Mouse (Mus musculus) myocyte (in vitro differentiated cells): ENCODE results near the gene Ly75. TPM values are rescaled to one million over a fixed set of nuclear protein-coding genes. Genes with fewer than 3 reads are reported as not detected.

ENCODE experiments used
- H3K27me3 ChIP-seq: one replicate; pipeline ENCODE4 v1.6.1; 2011; ENCODE audit not compliant: control insufficient read depth, insufficient read depth, insufficient read length
- H3K36me3 ChIP-seq: one replicate; pipeline ENCODE4 v1.6.1; 2011; ENCODE audit not compliant: control insufficient read depth, insufficient read depth
- H3K4me2 ChIP-seq: one replicate; pipeline ENCODE4 v1.6.1; 2011; ENCODE audit warnings: low read depth, control low read depth
- H3K4me3 ChIP-seq: one replicate; pipeline ENCODE4 v1.5.1; 2011; ENCODE audit warnings: mild to moderate bottlenecking, control low read depth, moderate library complexity
- H3K79me2 ChIP-seq: one replicate; pipeline ENCODE4 v1.6.1; 2011; ENCODE audit not compliant: control insufficient read depth, insufficient read depth
- H3ac ChIP-seq: one replicate; pipeline ENCODE4 v1.6.1; 2011; ENCODE audit not compliant: control insufficient read depth, insufficient read length
- CEBPB ChIP-seq: IDR thresholded peaks from 2 replicates; pipeline ENCODE4 v1.6.1; 2011; ENCODE audit warnings: mild to moderate bottlenecking, moderate library complexity; ENCODE audit not compliant: poor library complexity, insufficient read depth, severe bottlenecking
- E2F4 ChIP-seq: IDR thresholded peaks from one replicate; pipeline ENCODE4 v1.6.1; 2011; ENCODE audit warnings: mild to moderate bottlenecking, control low read depth, moderate library complexity; ENCODE audit not compliant: insufficient read depth
- MAX ChIP-seq: IDR thresholded peaks from one replicate; pipeline ENCODE4 v1.6.1; 2011; ENCODE audit warnings: low read depth, mild to moderate bottlenecking, control low read depth
- MYOD1 ChIP-seq, 3 experiments: IDR thresholded peaks; one replicate each; pipeline ENCODE4 v1.6.1; 2011; ENCODE audit warnings: control low read depth in 2 of 3, low read depth in 2 of 3, mild to moderate bottlenecking in 2 of 3, moderate library complexity in 1 of 3; ENCODE audit not compliant: insufficient read length in 2 of 3, control insufficient read depth in 1 of 3
- MYOG ChIP-seq, 3 experiments: IDR thresholded peaks; one replicate each; pipeline ENCODE4 v1.6.1; 2011; ENCODE audit warnings: control low read depth in 2 of 3, low read depth in 2 of 3, mild to moderate bottlenecking in 2 of 3; ENCODE audit not compliant: insufficient read length in 2 of 3, control insufficient read depth in 1 of 3, insufficient read depth in 1 of 3
- POLR2A ChIP-seq: IDR thresholded peaks from one replicate; pipeline ENCODE4 v1.6.1; 2011; ENCODE audit warnings: low read depth, mild to moderate bottlenecking, control low read depth, moderate library complexity; ENCODE audit not compliant: insufficient read length
- POLR2AphosphoS2 ChIP-seq: IDR thresholded peaks from one replicate; pipeline ENCODE4 v1.6.1; 2011; ENCODE audit warnings: low read depth, control low read depth; ENCODE audit not compliant: insufficient read length
- REST ChIP-seq: IDR thresholded peaks from one replicate; pipeline ENCODE4 v1.6.1; 2011; ENCODE audit warnings: mild to moderate bottlenecking, control low read depth, moderate library complexity; ENCODE audit not compliant: insufficient read depth, insufficient read length
- SRF ChIP-seq: IDR thresholded peaks from one replicate; pipeline ENCODE4 v1.6.1; 2011; ENCODE audit warnings: low read depth; ENCODE audit not compliant: control insufficient read depth, insufficient read length
- TCF12 ChIP-seq: IDR thresholded peaks from one replicate; pipeline ENCODE4 v1.6.1; 2011; ENCODE audit warnings: mild to moderate bottlenecking, control low read depth; ENCODE audit not compliant: poor library complexity, insufficient read depth, severe bottlenecking
- TCF3 ChIP-seq: IDR thresholded peaks from one replicate; pipeline ENCODE4 v1.6.1; 2011; ENCODE audit warnings: low read depth, control low read depth; ENCODE audit not compliant: insufficient read length
- USF1 ChIP-seq: IDR thresholded peaks from one replicate; pipeline ENCODE4 v1.6.1; 2011; ENCODE audit warnings: low read depth, mild to moderate bottlenecking, control low read depth, moderate library complexity
- polyA plus RNA-seq: library from polyadenylated mRNA; unstranded; fragments of >200 nt; fragmentation: generic; extraction: Trizol; gene quantifications from one replicate; pipeline ENCODE4 v1.2.1, GENCODE M21; 2012; ENCODE audit warnings: missing spikeins

The Ly75 gene
- polyA plus RNA-seq, 1 experiment: 2.3 TPM

GRCm38 (mm10) chr2:60369454-60369853, 13.6 kb downstream of the Ly75 start:
- H3K36me3 ChIP-seq: peaks cover 3% of the 10 kb centered on the region
- H3K79me2 ChIP-seq: no peaks in the 10 kb centered on the region
- H3K27me3 ChIP-seq: no peaks in the 10 kb centered on the region
- peak overlapping the region; percentile 56 for H3K4me2 ChIP-seq
- H3K4me3 ChIP-seq: no peak overlapping the region
- H3ac ChIP-seq: no peak overlapping the region
- TF ChIP-seq CEBPB: peak; percentile 62
- no peak for TF ChIP-seq USF1

GRCm38 (mm10) chr2:60367871-60368270, 15.2 kb downstream of the Ly75 start:
- no peak overlapping the region for H3ac ChIP-seq
- TF ChIP-seq USF1 (no peak), TCF12 (no peak), E2F4 (no peak), TCF3 (no peak), CEBPB (no peak), POLR2A (no peak), SRF (no peak), MAX (no peak), MYOG (IDR thresholded peaks at IDR 0.05; ENCODE audit: control insufficient read depth in 1 of 3, insufficient read depth in 1 of 3, insufficient read length in 2 of 3, low read depth in 2 of 3) (no peak), POLR2AphosphoS2 (no peak), MYOD1 (IDR thresholded peaks at IDR 0.05; ENCODE audit: control insufficient read depth in 1 of 3, insufficient read length in 2 of 3, low read depth in 2 of 3) (no peak), REST (no peak)
- H3K4me2 ChIP-seq: no peak overlapping the region
- no peaks in the 10 kb centered on the region for H3K27me3 ChIP-seq
- peaks cover 3% of the 10 kb centered on the region for H3K36me3 ChIP-seq
- H3K4me3 ChIP-seq: no peak overlapping the region
- H3K79me2 ChIP-seq: no peaks in the 10 kb centered on the region

GRCm38 (mm10) chr2:60367204-60367603, 15.9 kb downstream of the Ly75 start:
- H3K27me3 ChIP-seq: no peaks in the 10 kb centered on the region
- H3K36me3 ChIP-seq: peaks cover 3% of the 10 kb centered on the region
- H3K79me2 ChIP-seq: no peaks in the 10 kb centered on the region
- H3K4me3 ChIP-seq: no peak overlapping the region
- no peak for TF ChIP-seq MAX
- no peak for TF ChIP-seq E2F4
- TF ChIP-seq POLR2AphosphoS2: no peak
- no peak for TF ChIP-seq SRF
- TF ChIP-seq TCF12: no peak
- TF ChIP-seq MYOG (IDR thresholded peaks at IDR 0.05; ENCODE audit: control insufficient read depth in 1 of 3, insufficient read depth in 1 of 3, insufficient read length in 2 of 3, low read depth in 2 of 3): no peak
- TF ChIP-seq MYOD1 (IDR thresholded peaks at IDR 0.05; ENCODE audit: control insufficient read depth in 1 of 3, insufficient read length in 2 of 3, low read depth in 2 of 3): no peak
- TF ChIP-seq TCF3: no peak
- TF ChIP-seq REST: no peak
- no peak for TF ChIP-seq CEBPB
- TF ChIP-seq POLR2A: no peak
- no peak overlapping the region for H3K4me2 ChIP-seq
- H3ac ChIP-seq: no peak overlapping the region

- Histone ChIP-seq H3K79me2 (no peaks in the 10 kb centered on the region), H3ac (no peak overlapping the region), H3K4me2 (no peak overlapping the region), H3K36me3 (peaks cover 3% of the 10 kb centered on the region), H3K27me3 (no peaks in the 10 kb centered on the region), H3K4me3 (no peak overlapping the region)
- no peak for TF ChIP-seq E2F4
- no peak for TF ChIP-seq REST
- no peak for TF ChIP-seq MYOD1 (IDR thresholded peaks at IDR 0.05; ENCODE audit: control insufficient read depth in 1 of 3, insufficient read length in 2 of 3, low read depth in 2 of 3)
- TF ChIP-seq TCF12: no peak
- no peak for TF ChIP-seq POLR2A
- TF ChIP-seq CEBPB: no peak
- no peak for TF ChIP-seq POLR2AphosphoS2
- no peak for TF ChIP-seq MAX
- TF ChIP-seq USF1: no peak
- TF ChIP-seq MYOG (IDR thresholded peaks at IDR 0.05; ENCODE audit: control insufficient read depth in 1 of 3, insufficient read depth in 1 of 3, insufficient read length in 2 of 3, low read depth in 2 of 3): no peak
- TF ChIP-seq SRF: no peak
- no peak for TF ChIP-seq TCF3
These were observed 17.1 kb downstream of the Ly75 start for GRCm38 (mm10) chr2:60365820-60366610.

DNA sequence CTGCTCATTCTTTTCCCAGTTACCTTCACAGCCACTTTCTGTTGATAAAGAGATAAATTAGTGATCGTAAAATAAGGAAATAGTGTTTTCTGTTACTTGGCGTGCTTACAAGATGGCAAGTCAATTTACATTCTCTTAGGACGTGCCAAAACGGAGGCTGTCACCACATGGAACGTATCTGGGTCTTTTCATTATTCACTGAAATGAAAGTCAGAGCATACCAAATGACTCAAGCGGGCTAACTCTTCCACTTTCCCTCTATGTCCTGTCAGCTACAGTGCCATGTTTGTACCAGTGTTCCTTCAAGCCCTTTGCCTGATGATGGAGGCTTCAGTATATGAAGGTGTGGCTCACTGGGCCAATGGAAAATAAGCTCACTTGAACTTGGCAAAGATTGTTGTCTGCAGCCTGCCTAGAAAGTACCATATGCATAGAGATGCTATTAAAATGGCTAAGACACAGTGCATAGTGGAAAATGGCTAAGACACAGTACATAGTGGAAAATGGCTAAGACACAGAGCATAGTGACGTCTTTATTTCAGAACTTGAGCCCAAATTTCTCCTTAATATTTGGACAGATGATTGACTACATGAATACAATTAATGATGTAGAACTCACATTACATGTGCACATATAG, 17.8 kb downstream of the Ly75 start:
- Histone ChIP-seq H3K4me3 (no peak overlapping the region), H3K79me2 (no peaks in the 10 kb centered on the region), H3ac (no peak overlapping the region), H3K27me3 (no peaks in the 10 kb centered on the region), H3K4me2 (no peak overlapping the region), H3K36me3 (peaks cover 3% of the 10 kb centered on the region)
- TF ChIP-seq TCF12 (no peak), MAX (no peak), TCF3 (no peak), POLR2A (no peak), USF1 (no peak), MYOG (IDR thresholded peaks at IDR 0.05; ENCODE audit: control insufficient read depth in 1 of 3, insufficient read depth in 1 of 3, insufficient read length in 2 of 3, low read depth in 2 of 3) (no peak), POLR2AphosphoS2 (no peak), REST (no peak), E2F4 (no peak), SRF (no peak), MYOD1 (IDR thresholded peaks at IDR 0.05; ENCODE audit: control insufficient read depth in 1 of 3, insufficient read length in 2 of 3, low read depth in 2 of 3) (no peak), CEBPB (no peak)
